ENCODE assay signal across 9 mouse cellular contexts in genomic region chrX:52928883-52929282, GRCm38 (mm10). TPM values are rescaled to one million over a fixed set of nuclear protein-coding genes. Genes with fewer than 3 reads are reported as not detected.
A peak's percentile ranks its signal among the peaks of the same experiment; 100 is the strongest.
DNase-seq lines count a peak whose midpoint lies in the region; ATAC-seq and TF ChIP-seq lines count a peak whose summit lies in the region.
"Had no signal": no experiment of that assay in that cellular context is flagged by ENCODE, and none has a peak within 500 bp of the region (broad histone marks: within the 10 kb centered on the region; RNA-seq: fewer than 3 reads in every experiment).

No protein-coding gene starts in this region.

- no peak overlapping the region for H3K4me2 ChIP-seq in neural tube, embryonic 11.5 days (ENCODE audit: low read depth)
- no peak overlapping the region for H3K4me2 ChIP-seq in stomach, postnatal 0 days (replicated peaks; ENCODE audit: low read depth)

- WGBS in neural tube, embryonic 11.5 days = 45% methylated on average over 1 of the region's 1 CpGs
- 29% methylated on average over 1 of the region's 1 CpGs for WGBS in stomach, postnatal 0 days
- 41% methylated on average over 1 of the region's 1 CpGs for WGBS in forebrain, embryonic 10.5 days

- TF ChIP-seq EP300 in stomach, postnatal 0 days (optimal IDR thresholded peaks at IDR 0.05) = no peak

- H3K27me3 ChIP-seq in neural tube, embryonic 11.5 days (ENCODE audit: control insufficient read depth, insufficient read depth, low read length) = no peaks in the 10 kb centered on the region
- no peaks in the 10 kb centered on the region for H3K27me3 ChIP-seq in stomach, postnatal 0 days (ENCODE audit: control insufficient read depth, insufficient read depth, low read length)
- no peaks in the 10 kb centered on the region for H3K27me3 ChIP-seq in forebrain, embryonic 10.5 days (ENCODE audit: poor library complexity, severe bottlenecking)
- H3K27me3 ChIP-seq: megakaryocyte, embryonic 14.5 days had no signal

- H3K4me1 ChIP-seq in neural tube, embryonic 11.5 days (ENCODE audit: control insufficient read depth, insufficient read depth, low read length) = no peaks in the 10 kb centered on the region
- no peaks in the 10 kb centered on the region for H3K4me1 ChIP-seq in stomach, postnatal 0 days (replicated peaks; ENCODE audit: control insufficient read depth, insufficient read depth)
- peaks cover 8% of the 10 kb centered on the region; the same call in 1 of the 2 replicates for H3K4me1 ChIP-seq in forebrain, embryonic 10.5 days
- H3K4me1 ChIP-seq: megakaryocyte, embryonic 14.5 days had no signal

- intact Hi-C loops in gastrocnemius, postnatal 14 days (cut with DNase I; ENCODE audit: low total_unique reads) = no loop called here

- ATAC-seq in neural tube, embryonic 11.5 days (ENCODE audit: insufficient read depth, low FRiP score, low TSS enrichment) = no peak
- ATAC-seq in inflammation-experienced regulatory T-cells, adult 6 months = peak; percentile 72
- no peak for ATAC-seq in stomach, postnatal 0 days (ENCODE audit: low FRiP score, low TSS enrichment)

- no peak overlapping the region for H3K9ac ChIP-seq in neural tube, embryonic 11.5 days (ENCODE audit: low read length)
- no peak overlapping the region for H3K9ac ChIP-seq in stomach, postnatal 0 days (ENCODE audit: low read length)

- peak; percentile 42 for DNase-seq in embryo, embryonic 10 days (ENCODE audit: low spot score)
- DNase-seq in embryo, embryonic 9.5 days (ENCODE audit: extremely low spot score) = no peak
- peak; percentile 16 for DNase-seq in neural tube, embryonic 11.5 days (ENCODE audit: low spot score)
- DNase-seq in neural tube, embryonic 10.5 days (ENCODE audit: extremely low spot score, low spot score) = no peak
- peak; percentile 17 for DNase-seq in stomach, postnatal 0 days (ENCODE audit: low spot score)
- DNase-seq in gastrocnemius, postnatal 14 days = no peak
- no peak for DNase-seq in forebrain, embryonic 10.5 days (ENCODE audit: extremely low spot score, low spot score)

- H3K36me3 ChIP-seq in neural tube, embryonic 11.5 days (ENCODE audit: control insufficient read depth, insufficient read depth, low read length) = no peaks in the 10 kb centered on the region
- H3K36me3 ChIP-seq in stomach, postnatal 0 days (ENCODE audit: control insufficient read depth, insufficient read depth, low read length) = no peaks in the 10 kb centered on the region
- peaks cover 33% of the 10 kb centered on the region for H3K36me3 ChIP-seq in forebrain, embryonic 10.5 days (replicated peaks)

- H3K27ac ChIP-seq in neural tube, embryonic 11.5 days (ENCODE audit: low read depth, low read length) = no peak overlapping the region
- no peak overlapping the region for H3K27ac ChIP-seq in stomach, postnatal 0 days (replicated peaks)
- H3K27ac ChIP-seq in forebrain, embryonic 10.5 days = no peak overlapping the region

- H3K9me3 ChIP-seq in neural tube, embryonic 11.5 days (ENCODE audit: control insufficient read depth, low read length) = no peaks in the 10 kb centered on the region
- no peaks in the 10 kb centered on the region for H3K9me3 ChIP-seq in stomach, postnatal 0 days (ENCODE audit: control insufficient read depth, low read length)
- no peaks in the 10 kb centered on the region for H3K9me3 ChIP-seq in forebrain, embryonic 10.5 days
- H3K9me3 ChIP-seq: megakaryocyte, embryonic 14.5 days had no signal

- H3K4me3 ChIP-seq in neural tube, embryonic 11.5 days (ENCODE audit: low read depth, low read length) = no peak overlapping the region
- H3K4me3 ChIP-seq in stomach, postnatal 0 days (ENCODE audit: low read depth, low read length) = no peak overlapping the region
- no peak overlapping the region for H3K4me3 ChIP-seq in forebrain, embryonic 10.5 days
- H3K4me3 ChIP-seq: megakaryocyte, embryonic 14.5 days had no signal

- peak; percentile 69 for TF ChIP-seq CTCF in stomach, postnatal 0 days (IDR thresholded peaks at IDR 0.05; ENCODE audit: low read depth)

RNA-seq across cellular contexts. Expression of gene Phf6, which starts 16.8 kb away (rescaled TPM):
- polyA plus RNA-seq in neural tube, embryonic 11.5 days (2014; fragmentation: Nextera tagmentation; extraction: Ambion mirVana) = 111 and 120 TPM in 2 replicates
- 10 to 100 TPM; 34.0 to 47.1 (median 38.5) TPM for polyA plus RNA-seq in inflammation-experienced regulatory T-cells, adult 6 months (2017; shearing (Covaris generic))
- polyA plus RNA-seq in stomach, postnatal 0 days (2015; fragmentation: Nextera tagmentation; extraction: Ambion mirVana) = 7.2 and 7.4 TPM in 2 replicates
- 1 to 10 TPM; 2.7 to 4.1 TPM for total RNA-seq in gastrocnemius, postnatal 14 days (2021)
- polyA plus RNA-seq in forebrain, embryonic 10.5 days (2016; fragmentation: Nextera tagmentation; extraction: Ambion mirVana) = 104 and 108 TPM in 2 replicates

RNA-seq across cellular contexts. Expression of gene Hprt, which starts 59.1 kb away (rescaled TPM):
- polyA plus RNA-seq in neural tube, embryonic 11.5 days (2014; fragmentation: Nextera tagmentation; extraction: Ambion mirVana) = 78.1 and 80.5 TPM in 2 replicates
- 100 to 1,000 TPM; 252 to 379 (median 281) TPM for polyA plus RNA-seq in inflammation-experienced regulatory T-cells, adult 6 months (2017; shearing (Covaris generic))
- polyA plus RNA-seq in stomach, postnatal 0 days (2015; fragmentation: Nextera tagmentation; extraction: Ambion mirVana) = 251 and 254 TPM in 2 replicates
- total RNA-seq in gastrocnemius, postnatal 14 days (2021) = 10 to 100 TPM; 28.2 to 32.2 TPM
- 119 and 122 TPM in 2 replicates for polyA plus RNA-seq in forebrain, embryonic 10.5 days (2016; fragmentation: Nextera tagmentation; extraction: Ambion mirVana)

Comparison
In these comparisons a context has a peak if more than half of its experiments do, and no peak if none do; other contexts are left out.
1. DNase-seq: peak in embryo, embryonic 10 days (single experiment), neural tube, embryonic 11.5 days (single experiment) and stomach, postnatal 0 days (single experiment); none in embryo, embryonic 9.5 days (single experiment), neural tube, embryonic 10.5 days (single experiment), gastrocnemius, postnatal 14 days (single experiment) and forebrain, embryonic 10.5 days (single experiment).